Mouse (Mus musculus) myocyte (in vitro differentiated cells): ENCODE measurements around the gene Fnbp1l.

Experiments
- POLR2A ChIP-seq: IDR thresholded peaks from one replicate; pipeline ENCODE4 v1.6.1; 2011; ENCODE audit warnings: low read depth, mild to moderate bottlenecking, control low read depth, moderate library complexity; ENCODE audit not compliant: insufficient read length
- USF1 ChIP-seq: IDR thresholded peaks from one replicate; pipeline ENCODE4 v1.6.1; 2011; ENCODE audit warnings: low read depth, mild to moderate bottlenecking, control low read depth, moderate library complexity

DNA sequence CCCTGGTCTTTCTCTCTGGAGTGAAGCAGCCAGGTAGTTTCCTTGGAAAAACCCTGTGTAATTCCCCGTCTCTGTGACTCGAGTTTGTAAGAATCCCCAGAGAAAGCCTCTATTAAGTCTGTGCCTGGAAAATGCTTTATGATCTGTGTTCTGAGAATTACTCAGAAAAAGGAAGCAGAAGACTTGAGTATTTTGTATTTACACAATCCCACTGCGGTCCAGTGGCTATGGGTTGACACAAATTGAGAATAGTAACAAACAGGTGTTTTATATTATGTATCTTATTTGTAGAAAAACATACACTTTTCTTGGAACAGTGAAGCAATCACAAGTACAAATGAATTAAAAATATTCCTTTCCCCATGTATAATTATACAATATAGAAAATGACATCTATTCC, 53.4 kb downstream of the Fnbp1l start:
- TF ChIP-seq POLR2A (no peak), USF1 (no peak)
